Mouse (Mus musculus) hematopoietic stem cell, adult 5-6 weeks (primary cell): Measurements from ENCODE around the gene Snrnp200. TPM values are rescaled to one million over a fixed set of nuclear protein-coding genes. Genes with fewer than 3 reads are reported as not detected.
"Not testable (repeated sequence)": the region's sequence is repeated elsewhere in the genome, so short reads cannot be mapped to it uniquely, and the experiment has no call there.

Experiments used
- ATAC-seq, 2 experiments: fragments of 125-278 bp in 1 of 2; replicated peaks in 1 of 2; 2 replicates each; pipeline ENCODE4 v1.8.0; 2016 to 2017; ENCODE audit warnings: inconsistent platforms in 2 of 2, mild to moderate bottlenecking in 2 of 2, moderate number of reproducible peaks in 2 of 2, low read depth in 1 of 2, moderate TSS enrichment in 1 of 2; ENCODE audit not compliant: low FRiP score in 2 of 2, poor library complexity in 2 of 2, severe bottlenecking in 2 of 2, insufficient read depth in 1 of 2, low TSS enrichment in 1 of 2
- total RNA-seq: library from RNA; stranded (forward); fragments of 172-1452, 232-1000 nt; gene quantifications from 2 replicates; pipeline ENCODE4 v1.2.3, GENCODE M21; 2017

The Snrnp200 gene
- total RNA-seq: 175 and 188 TPM in 2 replicates

DNA sequence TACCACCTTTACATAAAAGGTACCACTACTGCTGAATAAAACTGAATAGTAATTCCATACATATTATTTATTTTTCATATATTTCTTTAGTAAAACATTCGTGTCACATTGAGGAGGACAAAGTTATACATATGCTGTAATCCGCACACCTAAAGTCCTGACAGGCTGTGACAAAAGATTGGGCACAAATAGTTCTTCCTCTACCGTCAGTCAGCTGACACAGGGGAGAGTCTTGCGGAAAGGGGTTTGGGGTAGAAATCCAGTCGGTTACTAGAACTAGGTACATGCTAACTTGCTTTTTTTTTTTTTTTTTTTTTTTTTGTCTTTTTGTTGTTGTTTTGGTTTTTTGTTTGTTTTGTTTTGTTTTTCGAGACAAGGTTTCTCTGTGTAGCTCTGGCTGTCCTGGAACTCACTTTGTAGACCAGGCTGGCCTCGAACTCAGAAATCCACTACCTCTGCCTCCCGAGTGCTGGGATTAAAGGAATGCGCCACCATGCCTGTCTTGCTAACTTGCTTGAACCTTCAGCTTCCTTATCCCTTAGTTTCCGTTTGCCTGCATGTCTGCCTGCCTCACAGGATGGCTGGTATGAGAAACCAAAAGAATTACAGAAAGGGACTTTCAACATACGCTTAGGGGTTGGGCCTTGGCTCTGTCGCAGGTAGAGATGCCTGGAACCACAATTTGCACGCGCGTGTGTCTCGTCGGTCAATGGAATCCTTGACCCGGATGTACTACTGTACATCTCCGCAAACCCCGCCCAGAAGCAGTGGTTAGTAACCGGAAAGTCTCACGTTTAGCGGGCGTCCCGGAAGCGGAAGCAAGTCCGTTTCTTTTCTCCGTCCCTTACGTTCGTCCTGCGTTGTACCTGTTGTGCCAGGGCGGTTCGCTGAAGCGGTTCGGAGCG lies at the start of gene Snrnp200, which contains the start of gene 1810024B03Rik:
Snrnp200 (plus strand) TSS at position 840 of the 905 bp plus-strand sequence.
1810024B03Rik (minus strand) TSS at position 734 of the 905 bp plus-strand sequence.
- peak; percentile 96 to 99 for ATAC-seq

DNA sequence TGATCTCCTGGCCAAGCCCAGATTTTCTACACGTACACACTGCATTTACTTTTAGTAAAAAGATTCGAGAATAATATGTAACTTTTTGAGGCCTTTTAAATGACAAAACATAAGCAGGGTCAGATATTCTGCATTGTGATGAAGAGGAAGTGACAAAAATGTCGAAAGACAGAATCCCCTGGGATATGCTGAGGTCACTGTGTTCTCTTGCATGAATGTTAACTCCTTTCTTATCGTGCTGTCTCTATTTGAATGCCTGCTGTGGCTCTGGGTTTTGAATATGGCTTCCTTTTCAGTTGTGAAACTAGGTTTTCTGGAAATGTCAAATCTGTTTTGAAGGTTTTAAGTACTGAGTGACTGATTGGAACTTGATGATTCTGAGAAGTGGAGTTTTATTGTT lies 42.5 kb upstream of the Snrnp200 start:
- no peak for ATAC-seq

DNA sequence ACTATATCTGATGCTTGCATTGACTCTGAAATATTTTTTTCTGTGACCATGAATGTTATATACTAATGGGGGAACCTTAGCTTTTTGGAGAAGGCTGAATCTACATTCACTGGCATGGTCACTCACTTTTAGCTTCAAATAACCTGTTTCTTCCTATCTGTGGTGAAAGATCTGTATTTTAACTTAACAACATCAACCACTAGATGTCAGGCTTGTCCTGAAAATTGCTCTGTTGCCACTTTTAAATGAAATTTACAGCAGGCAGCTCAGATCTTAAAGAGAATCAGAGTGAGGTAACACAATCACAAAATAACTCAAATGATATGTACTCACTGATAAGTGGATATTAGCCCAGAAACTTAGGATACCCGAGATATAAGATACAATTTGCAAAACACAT lies 41.9 kb upstream of the Snrnp200 start:
- peak; percentile 46 to 66; a peak in 2 of 4 replicates for ATAC-seq

DNA sequence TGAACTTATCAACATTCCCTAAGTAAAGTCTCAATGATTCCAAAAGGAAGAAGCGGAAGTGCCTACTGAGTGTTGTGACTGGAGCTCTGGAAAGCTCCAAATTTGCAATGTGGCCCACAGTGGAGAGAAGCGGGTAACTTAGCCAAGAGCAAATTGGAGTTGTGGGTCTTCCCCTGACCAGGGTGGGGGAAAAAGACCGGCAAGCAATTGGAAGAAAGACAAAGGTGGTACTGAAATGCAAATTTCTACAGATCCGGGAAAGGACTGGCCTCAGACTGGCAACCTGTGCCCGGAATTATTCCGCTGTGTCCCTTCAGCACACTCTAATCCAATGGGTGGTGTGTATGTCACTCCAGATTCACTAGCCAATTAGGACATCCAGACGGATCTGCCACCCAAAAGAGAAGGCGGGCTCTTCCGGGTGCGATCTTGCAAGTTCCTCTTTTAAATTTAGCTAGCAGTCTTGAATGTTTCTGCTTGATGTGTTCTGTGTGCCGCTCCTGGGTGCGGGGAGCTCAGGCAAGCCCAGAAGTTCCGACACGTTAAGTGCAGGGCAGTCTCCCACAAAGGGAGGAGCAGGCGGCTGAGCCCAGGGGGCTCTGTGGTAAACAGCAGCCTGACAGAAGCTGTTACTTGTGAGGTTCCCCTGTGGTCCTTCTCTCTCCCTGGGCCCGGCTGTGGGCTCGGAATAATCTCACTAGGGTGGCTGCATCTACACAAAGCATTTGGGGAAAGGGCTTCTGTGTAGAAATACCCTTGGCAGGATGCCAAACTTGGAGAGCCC lies 25.4 kb upstream of the Snrnp200 start:
- peak; percentile 99 to 100 for ATAC-seq

DNA sequence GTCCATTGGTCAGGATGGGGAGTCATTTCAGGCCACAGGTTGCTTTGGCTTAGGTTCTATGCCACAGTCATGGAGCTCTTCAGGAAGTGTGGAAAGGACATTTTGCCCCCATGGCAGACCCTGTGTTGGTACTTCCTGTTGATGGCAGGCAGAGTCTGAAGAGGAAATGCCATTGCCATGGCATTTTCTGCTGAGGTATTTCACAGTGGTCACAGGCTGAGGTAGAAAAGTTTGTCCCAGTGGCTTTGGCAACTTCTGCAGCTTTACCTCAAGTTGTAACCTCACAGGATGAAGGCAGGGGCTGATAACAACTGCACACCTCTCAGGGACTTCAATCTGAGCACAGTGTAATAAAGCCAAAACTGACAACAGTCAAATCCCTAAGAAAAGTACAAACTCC lies 18.6 kb upstream of the Snrnp200 start:
- ATAC-seq: peak; percentile 83 to 91

DNA sequence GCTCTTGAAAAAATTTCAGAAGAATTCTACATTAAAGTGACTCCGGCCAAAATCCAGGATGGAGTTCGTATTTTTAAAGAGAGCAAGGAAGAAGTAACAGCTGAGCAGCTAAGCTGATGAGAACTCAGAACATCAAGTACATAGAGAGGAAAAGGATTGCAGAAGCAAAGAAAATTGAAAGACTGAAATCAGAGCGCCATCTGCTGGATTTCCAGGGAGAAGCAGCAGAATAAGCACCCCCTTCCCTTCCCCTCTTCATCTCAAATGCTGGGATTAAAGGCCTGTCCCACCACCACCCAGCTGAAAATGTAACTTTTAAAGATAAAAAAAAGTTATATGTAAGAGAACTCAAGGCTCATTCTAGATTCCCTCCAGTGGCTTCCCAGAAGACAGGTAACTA lies 3.3 kb upstream of the Snrnp200 start:
- ATAC-seq: 0 out of 4 replicates have a peak, but pooled peaks of 1 of the 2 experiments have one; percentile 28

DNA sequence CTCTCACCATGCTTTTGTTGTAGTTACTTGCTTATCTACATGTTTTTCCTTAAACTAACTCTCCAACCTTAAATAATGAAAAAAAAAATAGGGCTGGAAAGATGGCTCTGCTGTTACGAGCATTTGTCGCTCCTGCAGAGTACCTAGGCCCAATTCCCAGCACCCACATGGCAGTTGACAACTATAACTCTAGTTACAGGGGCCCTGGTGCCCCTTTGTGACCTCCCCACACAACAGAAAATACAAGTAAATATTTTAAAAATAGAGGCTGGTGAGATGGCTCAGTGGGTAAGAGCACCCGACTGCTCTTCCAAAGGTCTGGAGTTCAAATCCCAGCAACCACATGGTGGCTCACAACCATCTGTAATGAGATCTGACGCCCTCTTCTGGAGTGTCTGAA lies 2.2 kb upstream of the Snrnp200 start:
- ATAC-seq: not testable (repeated sequence)

DNA sequence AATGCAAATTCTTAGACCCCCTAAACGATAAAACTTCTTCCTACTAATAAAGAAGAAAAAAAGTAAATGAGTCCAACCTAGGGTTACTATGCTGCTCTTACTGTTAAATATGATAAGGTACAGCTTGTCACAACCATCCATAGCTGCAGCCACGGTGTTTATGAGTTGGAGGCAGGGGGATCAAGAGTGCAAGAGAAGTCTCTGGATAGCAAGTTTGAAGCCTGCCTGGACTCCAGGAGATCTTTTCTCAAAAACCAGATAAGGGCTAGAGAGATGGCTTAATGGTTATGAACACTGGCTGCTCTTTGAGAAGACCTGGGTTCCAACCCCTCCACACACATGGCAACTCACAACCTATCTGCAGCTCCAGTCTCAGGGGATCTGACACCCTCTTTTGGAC lies 1.3 kb upstream of the Snrnp200 start:
- no peak for ATAC-seq

DNA sequence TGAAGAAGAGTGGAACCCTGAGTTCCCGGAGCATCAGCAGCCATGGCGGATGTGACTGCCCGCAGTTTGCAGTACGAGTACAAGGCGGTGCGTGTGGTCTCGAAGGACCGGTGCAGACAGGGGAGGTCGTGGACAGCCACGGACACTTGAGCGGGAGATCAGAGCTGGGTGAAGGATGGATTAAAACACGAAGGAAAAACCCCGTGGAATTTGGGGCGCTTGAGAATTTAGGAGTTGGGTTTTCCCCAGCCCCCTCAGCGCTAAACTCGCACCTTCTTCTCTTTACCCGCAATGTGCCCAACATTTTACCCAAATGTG lies 225 bp downstream of the Snrnp200 start:
- no peak for ATAC-seq

DNA sequence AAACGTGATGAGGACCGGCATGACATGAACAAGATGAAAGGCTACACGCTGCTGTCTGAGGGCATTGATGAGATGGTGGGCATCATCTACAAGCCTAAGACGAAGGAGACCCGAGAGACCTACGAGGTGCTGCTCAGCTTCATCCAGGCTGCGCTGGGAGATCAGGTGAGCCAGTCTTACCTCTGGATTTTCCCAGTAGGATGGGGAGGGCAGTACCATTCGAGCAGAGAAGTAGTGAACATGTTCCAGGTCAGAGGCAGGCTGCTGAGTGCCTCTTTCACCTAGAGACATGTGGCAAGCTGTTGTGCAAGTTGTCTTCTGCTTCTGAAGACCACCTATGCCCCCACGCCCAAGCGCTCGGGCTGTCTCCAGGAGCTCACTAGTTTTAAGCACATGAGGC lies 2.5 kb downstream of the Snrnp200 start:
- no peak for ATAC-seq

DNA sequence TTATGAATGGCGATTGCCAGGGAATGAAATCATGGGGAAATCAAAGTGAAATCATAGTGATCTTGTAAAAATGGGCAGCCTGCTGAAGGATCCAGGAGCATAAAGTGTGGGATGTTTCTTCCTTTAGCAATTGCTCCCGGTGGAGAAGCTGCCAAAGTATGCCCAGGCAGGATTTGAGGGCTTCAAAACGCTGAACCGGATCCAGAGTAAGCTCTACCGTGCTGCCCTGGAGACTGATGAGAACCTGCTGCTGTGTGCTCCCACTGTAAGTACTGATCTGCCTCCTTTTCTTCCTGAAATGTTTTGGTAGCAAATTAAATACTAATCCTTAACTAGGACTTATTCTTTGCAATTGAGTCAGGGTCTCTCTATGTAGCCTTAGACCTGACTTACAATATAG lies 9.6 kb downstream of the Snrnp200 start:
- ATAC-seq: no peak

DNA sequence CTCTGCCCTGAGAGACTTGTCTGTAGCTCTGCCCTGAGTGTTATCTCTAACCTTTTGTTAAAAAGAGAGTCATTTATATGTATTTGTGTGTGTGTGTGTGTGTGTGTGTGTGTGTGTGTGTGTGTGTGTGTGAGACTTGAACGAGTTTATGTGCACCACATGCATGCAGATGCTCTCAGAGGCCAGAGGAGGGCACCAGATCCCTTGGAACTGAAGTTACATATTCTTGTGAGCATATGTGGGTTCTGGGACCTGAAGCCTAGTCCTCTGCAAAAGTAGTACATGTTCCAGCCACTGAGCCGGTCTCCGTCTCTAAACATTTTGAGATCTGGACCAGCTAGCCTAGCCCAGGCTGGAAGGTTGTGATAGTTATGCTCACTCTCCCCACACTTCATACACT lies 17.1 kb downstream of the Snrnp200 start:
- no peak for ATAC-seq

DNA sequence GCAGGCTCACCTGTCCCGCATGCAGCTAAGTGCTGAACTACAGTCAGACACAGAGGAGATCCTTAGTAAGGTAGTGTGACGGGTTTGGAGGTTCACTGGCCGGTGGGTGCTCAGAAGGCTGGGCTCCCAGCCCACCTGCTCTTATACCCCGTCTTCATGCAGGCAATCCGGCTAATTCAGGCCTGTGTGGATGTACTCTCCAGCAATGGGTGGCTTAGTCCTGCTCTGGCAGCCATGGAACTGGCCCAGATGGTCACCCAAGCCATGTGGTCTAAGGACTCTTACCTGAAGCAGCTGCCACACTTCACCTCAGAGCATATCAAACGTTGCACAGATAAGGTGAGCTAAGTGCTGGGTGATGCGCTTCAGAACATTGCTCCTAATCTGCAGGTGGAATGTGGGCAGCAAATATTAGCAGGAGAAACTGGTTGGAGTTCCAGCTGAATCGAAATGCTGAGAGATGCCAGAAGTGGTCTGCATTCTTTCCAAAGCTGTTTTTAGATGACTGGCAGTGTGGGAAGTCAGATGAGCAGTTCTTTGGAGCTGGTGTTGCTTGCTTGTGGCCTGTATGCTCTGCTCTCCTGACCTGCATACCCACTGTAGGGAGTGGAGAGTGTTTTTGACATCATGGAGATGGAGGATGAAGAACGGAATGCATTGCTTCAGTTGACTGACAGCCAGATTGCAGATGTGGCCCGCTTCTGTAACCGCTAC lies 29.9 kb downstream of the Snrnp200 start:
- no peak for ATAC-seq

DNA sequence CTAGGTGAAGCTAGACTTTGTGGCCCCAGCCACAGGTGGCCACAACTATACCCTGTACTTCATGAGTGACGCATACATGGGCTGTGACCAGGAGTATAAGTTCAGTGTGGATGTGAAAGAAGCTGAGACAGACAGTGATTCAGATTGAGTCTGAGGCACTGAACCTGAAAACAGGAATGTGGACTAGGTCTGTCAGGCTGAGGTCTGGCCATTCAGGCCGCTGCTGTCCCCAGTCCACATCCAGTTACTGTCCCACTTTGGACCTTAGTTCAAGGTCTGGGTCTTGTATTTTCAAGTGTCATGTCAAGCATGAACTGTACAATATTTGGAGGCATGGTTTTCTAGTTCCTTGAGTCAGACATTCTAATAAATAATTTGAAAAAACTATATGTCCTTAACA lies 31.9 kb downstream of the Snrnp200 start:
- no peak for ATAC-seq

DNA sequence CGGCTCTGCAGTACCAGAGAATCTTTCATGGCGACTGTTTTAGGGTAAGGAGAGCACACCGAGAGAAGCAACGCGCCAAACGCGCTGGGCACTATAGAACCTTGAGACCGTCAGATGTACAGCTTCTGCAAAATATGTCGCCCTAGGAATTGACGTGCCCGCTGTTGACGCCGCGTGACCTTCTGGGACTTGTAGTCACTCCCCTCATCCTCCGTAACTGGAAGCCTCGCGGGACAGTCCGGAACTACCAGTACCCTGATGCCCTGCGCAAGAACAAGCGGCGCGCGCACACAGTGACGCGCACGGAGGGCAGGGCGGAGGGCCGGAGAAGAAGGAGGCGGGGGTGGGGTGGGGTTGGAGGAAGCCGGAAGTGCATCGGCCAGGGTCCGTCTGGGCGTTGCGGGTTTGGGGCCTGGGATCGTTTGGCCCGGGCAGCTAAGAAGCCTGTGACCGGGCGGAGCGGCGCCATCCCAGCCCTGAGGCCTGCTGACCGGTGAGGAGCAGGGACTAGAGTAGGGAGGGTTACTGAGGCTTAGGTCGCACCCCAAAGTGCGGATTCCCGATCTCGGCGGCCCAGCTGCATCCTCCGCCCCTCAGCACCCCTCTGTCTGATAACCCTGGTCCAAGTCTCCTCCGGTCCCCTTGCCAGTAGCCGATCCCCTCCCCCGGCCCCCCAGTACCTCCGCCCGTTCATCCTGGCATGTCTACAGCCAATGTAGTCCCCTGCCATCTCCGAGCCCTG lies 39.6 kb downstream of the Snrnp200 start, which contains the start of the genes Ciao1 and Tmem127:
Ciao1 (minus strand) TSS at position 225 of the 742 bp plus-strand sequence.
Tmem127 (plus strand) TSS at position 317 of the 742 bp plus-strand sequence.
- ATAC-seq: peak; percentile 97

DNA sequence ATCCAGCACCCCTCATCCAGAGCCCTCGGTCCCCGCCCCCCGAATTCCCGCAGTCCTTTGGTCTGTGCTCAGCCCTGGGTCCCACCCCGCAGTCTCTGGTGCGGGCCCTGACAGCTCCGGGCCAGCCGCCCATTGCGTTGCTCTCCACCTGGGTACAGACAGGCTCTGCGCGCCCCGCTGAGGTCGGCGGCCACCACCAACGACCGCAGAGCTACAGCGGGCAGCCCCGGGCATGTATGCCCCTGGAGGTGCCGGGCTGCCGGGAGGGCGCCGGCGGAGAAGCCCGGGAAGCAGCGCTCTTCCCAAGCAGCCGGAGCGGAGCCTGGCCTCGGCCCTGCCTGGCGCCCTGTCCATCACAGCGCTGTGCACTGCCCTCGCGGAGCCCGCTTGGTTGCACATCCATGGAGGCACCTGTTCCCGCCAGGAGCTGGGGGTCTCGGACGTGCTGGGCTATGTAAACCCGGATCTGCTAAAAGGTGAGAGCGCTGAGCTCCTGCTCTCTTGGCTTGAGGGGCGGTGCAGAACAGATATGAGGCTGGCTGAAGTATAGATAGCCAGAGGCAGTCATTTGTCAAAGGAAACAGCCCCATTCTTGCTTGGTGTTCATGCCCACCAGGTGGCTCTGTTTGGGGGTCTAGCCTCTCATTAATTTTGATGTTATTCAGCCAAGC lies 40.3 kb downstream of the Snrnp200 start:
- ATAC-seq: 0 out of 4 replicates have a peak, but pooled peaks of 1 of the 2 experiments have one; percentile 16
